Mouse (Mus musculus) gastrocnemius, postnatal 14 days (tissue): ENCODE data around the gene Ankrd44. TPM values are rescaled to one million over a fixed set of nuclear protein-coding genes. Genes with fewer than 3 reads are reported as not detected.

Experiments used
- DNase-seq: peaks from one replicate; pipeline ENCODE4 v3.0.0; 2021; ENCODE audit warnings: mixed read lengths
- intact Hi-C: fragments of 180-260 bp; cut with DNase I; formaldehyde crosslinking; loops from one replicate; pipeline ENCODE4 v1.15.1; 2025; ENCODE audit warnings: low total_unique reads
- total RNA-seq, 2 experiments: library from RNA; stranded (reverse); gene quantifications; 2 replicates each; pipeline ENCODE4 v1.2.3; 2021

The Ankrd44 gene
- total RNA-seq, 2 experiments from 2014 or later = 7.6 to 11.4 TPM

DNA sequence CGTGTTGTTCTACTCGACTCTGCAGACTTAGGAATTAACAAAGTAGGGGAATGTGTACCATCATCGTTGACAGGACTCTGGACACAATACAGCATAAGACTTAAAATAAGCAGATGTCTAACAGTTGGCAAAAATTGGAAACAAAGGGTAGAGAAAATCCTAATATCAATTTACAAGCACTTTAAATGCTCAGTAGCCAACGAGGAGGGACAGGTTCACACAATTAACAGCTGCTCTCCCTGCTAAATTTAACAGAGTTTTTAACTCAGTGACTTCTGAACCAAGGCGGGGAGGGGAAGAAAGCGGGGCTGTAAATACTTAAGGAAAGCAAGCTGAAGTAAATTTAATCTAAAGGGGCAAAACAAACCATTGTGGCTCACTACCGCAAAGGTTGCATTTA, 1.4 kb downstream of the Ankrd44 start:
- intact Hi-C loops = loop anchor here (10.0 kb wide), 1 partner anchor 170 kb away; no protein-coding TSS in a partner anchor
- DNase-seq = no peak

DNA sequence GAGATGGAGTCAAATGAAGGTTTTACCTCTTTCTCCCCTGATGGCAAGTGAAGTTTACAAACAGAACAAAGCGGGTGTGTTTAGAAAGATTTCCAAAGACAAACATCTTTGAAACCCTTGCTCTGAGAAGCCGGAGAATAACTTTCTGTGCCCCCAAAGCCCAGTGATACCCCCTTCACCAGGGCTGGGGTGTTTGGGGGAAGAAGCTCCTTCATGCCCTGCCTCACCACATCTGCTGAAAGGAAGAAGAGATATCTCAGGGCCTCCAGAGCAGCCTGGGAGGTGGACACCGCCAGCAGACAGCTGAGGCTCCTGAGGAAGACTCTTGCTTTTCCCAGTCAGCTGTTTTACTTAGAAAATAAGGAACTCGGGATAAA, 1.9 kb downstream of the Ankrd44 start:
- intact Hi-C loops = loop anchor here (10.0 kb wide), 1 partner anchor 169 kb away; no protein-coding TSS in a partner anchor
- no peak for DNase-seq

DNA sequence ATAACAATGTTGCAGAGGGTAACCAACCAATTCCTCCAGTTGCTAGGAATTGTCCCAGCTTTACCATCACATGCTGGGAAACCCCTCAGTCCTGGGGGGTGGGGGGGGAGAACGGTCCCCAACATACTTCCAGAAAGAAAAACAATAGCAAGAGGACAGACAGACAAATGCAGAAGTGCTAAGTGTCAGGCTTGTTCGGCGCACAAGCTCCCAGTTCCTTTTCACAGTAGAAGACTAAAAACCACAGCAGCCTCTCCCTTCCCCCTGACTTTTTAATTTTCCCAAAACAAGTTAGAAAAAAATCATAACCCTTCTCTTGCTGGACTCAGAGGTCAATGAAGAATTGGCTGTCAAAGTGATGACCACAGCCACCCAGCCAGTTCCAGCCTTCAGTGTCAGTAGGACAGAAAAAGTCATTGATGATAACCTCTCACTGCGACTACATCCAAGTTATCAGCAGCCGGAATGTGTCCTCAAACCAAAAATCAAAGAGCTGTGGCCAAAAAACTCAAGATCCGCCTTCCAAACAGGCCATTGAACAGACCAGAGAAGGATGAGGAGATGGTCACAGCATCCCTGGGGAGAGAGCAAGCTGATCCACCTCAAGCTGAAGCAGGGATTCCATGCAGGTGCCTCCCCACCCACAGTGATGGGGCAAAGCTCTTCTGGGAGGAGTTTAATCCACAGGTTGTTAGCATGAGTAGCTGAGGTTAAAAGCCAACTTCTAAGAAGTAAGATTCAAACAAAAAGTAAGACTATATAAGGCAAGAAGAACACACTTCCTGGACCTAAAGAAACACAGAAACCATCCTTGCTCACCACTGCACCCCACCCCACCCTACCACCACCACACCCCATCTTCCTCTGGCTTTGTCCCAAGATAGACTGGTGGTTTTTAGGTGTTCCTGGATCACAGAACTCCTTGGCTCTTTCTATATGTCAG, 2.5 kb downstream of the Ankrd44 start:
- DNase-seq = no peak
- intact Hi-C loops = loop anchor here (10.0 kb wide), 1 partner anchor 169 kb away; no protein-coding TSS in a partner anchor

DNA sequence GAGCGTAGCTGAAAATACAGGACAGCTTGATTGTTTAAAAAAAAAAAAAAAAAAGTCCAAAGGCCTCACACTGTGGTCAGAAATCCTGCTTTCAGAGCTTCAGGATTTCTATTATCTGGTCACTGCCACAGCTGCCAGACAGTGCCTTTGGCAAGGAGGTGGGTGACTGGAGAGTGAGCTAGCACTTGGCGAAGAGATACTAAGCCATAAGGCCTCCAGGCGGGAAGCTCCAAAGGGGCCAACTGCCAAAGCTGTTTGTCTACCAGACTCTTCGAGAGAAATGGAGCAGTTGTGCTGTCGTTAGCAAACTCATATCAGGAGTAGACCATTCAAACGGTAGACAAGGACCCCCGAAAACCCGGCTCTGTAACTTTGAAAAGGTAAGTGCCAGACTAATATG, 3.5 kb downstream of the Ankrd44 start:
- peak; percentile 56 for DNase-seq
- intact Hi-C loops = loop anchor here (10.0 kb wide), 1 partner anchor 168 kb away; no protein-coding TSS in a partner anchor

DNA sequence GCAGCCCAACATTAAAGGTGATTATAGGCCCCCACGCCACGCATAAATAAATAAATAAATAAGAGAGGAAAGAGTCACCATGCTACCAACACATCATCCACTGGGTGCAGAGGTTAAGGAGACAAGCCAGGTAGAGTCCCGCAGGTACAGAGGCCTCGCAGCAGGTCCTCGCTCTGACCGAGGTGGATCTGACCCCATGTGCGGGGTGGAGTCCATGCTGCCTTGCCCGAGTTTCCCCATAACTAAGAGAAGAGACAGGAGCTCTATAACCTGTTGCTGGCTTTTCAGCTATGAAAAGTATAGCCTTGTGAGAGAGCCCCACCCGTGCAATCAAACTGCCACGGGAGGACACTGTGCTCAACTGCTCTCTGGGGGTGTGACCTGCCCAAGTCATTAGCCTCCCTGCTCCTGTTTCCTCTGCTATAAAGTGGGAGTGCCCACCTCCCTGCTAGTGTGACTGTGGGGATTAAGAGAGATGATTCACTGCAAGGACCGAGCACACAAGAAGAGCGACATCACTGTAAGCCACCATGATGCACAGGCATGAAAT, 4.1 kb downstream of the Ankrd44 start:
- DNase-seq = no peak

DNA sequence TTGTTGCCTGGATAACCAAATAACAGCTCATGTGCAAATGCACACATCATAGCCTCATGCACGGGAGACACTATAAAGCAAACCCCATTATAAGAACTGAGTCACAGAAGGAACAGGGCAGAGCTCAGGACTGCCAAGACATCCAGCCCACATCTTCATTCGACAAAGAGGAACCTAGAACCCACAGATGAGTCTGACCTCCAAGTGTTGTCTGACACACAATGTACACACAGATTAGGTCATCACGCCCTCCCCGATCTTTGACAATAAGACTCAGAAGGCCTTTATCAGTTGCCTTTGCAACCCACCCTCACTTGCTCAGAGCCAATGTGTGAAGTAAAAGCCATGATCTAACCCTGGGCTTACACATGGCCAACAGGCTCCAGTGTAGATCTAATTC, 6.1 kb downstream of the Ankrd44 start:
- intact Hi-C loops = loop anchor here (10.0 kb wide), 1 partner anchor 165 kb away; no protein-coding TSS in a partner anchor

More for the DNA sequence above, 4.1 kb downstream of the Ankrd44 start:
- intact Hi-C loops = loop anchor here (10.0 kb wide), 1 partner anchor 167 kb away; no protein-coding TSS in a partner anchor

DNA sequence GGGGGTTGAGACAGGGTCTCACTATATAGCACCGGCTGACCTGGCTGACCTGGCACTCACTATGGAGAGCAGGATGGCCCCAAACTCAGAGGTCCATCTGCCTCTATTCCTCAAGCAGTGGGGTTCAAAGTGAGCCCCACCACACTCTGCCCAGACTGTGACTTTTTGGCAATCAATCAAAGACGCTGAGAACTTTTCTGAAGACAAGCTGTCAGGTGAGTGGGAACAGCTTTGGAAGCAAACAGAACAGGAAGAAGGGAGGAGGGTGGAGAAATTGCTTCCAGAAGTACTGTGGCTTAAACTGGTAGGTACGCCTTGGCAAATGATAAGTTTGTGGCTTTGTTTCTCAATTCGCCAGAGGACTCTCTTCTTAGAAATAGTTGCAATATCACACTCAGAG, 9.7 kb downstream of the Ankrd44 start:
- intact Hi-C loops = no loop called here
- DNase-seq = no peak

More for the DNA sequence above, 6.1 kb downstream of the Ankrd44 start:
- no peak for DNase-seq

DNA sequence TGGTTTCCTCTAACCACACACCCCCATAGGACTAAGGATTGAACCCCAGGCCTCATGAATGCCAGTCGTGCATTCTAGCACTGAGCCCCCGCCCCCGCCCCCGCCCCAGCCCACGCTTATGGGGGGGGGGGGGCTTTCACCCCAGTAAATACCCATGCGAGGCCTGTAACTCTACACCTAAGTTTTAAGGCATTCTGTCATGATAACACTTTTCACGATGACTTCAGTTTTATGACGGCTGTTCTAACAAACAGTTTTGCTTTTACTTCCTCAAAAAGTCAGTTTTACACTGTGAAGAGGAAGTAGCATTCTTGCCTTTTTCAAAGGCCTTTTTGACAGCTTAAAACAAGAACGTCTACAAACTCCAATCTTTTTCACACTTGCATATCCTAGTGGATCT, 11.8 kb downstream of the Ankrd44 start:
- DNase-seq = no peak
- intact Hi-C loops = no loop called here

DNA sequence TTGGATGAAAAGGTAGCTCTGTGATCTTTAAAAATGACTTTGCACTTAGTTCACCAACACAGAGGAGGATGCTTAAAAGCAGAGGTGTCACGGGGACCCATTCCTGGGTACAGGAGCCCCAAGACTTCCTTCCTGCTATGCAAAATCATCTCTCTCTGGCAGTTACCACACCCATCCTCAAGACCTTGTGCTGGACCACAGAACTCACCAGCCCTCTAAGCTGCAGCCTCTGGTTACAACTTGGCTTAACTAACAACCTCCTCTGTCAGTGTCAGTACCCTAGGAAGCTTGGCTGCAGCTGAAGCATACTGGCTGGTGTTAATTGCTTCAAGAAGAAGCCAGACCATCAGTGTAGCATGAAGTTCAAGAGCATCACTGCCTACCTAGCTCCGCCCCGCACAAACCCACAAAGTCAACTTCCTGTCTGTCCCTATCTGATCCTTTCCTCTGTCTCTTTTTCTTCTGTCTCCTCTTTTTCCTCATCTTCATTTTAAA, 12.8 kb downstream of the Ankrd44 start:
- intact Hi-C loops = no loop called here
- no peak for DNase-seq

DNA sequence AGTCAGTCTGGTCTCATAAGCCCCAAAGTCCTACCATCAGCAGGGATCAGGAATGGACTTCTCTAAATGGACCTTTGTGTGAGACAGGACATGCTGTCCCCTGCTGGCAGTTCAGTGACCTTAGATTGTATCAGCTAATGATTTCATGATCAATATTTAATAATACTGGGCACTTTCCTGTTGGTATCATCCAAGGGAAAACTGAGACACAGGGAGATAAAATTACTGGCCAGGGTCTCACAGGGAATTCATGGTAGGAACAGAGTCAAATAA, 13.2 kb downstream of the Ankrd44 start:
- DNase-seq = no peak
- intact Hi-C loops = no loop called here

DNA sequence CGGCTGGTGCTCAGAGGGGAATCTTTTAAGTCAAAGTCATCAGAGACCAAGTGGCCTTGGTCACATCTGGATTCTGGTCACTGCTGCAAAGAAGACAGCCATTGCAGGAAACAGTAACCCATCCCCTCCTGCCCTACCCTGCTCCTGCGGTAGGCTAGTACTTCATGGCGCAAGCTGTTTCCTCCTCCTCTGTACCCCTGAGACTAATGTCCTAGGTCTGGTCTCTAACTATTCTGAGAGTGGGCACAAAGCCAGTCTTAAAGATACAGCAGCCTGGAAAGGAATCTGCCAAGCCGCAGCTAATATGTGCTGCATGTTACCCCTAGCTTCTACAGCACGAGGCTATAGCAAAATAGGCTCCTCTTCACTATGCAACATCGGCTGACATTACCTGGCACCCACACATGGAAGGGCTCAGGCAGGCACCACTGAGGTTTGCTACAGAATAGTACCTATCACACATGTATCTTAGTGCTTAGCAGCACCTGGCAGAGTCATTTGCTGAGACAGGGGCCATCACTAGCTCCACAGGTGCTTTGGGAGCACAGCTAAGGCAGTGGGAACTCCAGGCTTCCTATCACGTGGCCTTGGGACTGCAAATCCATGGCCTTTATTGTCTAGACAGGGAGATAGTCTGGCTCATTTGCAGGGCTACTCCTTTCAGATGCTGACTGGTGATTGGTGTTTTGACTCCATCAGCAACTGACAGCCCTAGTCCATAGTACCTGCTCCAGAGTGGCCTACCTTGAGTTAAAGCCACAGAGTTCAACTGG, 13.7 kb downstream of the Ankrd44 start:
- DNase-seq = no peak
- intact Hi-C loops = no loop called here

DNA sequence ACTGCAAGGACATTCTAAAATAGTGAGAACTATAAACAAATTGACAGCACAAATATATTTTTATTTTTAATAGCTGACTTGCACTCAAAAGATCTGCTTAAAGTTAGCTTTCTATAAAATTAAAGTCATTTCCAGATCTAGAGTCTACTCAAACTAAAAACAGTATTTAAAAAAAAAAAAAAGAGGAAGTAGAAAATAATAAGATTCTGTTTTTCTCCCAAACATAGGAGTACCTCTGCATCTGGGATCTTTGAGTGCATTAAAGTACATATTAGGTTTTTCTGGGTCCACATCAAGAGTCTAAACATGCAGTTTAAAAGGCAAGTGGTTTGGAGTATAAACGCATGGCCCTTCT, 15.0 kb downstream of the Ankrd44 start:
- no peak for DNase-seq
- intact Hi-C loops = no loop called here

DNA sequence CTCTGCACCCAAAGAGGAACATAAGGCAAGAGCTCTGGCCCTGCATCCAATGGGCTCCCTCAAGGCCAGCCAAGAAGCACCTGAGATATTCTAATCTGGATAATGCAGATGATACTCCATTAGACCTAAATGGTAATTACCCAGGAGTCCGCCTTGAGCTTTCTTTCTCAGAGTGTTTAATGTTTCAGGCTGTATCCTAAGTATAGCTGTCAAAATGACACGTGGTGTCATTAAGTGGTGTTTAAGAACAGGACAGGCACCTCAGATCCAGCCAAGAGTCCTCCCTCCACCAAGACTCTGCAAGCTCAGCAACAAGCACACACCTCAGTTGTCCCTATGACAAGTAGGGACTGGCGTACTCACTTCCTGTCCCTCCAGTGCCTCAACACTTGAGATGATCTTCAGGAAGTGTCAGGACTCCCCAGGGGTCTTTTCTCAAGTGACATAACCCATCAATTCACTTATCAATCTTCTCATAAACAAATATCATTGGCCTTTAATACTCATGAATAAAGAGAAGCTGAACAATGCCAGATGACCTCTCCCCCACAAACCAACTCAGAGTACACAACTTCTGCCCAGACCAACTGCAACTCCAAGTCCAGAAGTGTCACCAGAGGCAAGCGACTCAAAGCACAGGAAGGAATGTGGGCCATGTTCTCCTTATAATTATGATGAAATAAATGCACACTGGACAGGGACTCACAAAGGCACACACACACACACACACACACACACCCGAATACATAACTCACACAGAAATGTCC, 15.5 kb downstream of the Ankrd44 start:
- intact Hi-C loops = no loop called here
- DNase-seq = no peak

DNA sequence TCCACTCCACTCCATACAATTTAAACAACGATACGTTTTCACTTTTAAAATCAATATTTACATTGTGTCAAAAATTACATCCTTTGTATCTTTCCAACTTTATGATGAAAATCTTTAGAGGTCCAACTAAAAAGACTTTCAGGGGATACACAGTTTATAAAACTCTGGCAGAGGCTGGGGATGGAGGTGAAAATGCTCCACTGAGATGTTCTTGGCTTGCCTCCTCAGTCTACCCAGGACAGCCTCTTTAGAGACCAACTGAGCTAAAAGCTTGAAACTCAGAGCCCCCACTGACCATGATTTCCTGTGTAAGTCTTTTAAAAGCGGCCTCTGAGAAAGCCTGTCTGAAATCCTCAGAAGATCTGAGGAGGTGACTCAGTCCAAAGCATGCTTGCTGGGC, 17.4 kb downstream of the Ankrd44 start:
- no peak for DNase-seq
- intact Hi-C loops = no loop called here

DNA sequence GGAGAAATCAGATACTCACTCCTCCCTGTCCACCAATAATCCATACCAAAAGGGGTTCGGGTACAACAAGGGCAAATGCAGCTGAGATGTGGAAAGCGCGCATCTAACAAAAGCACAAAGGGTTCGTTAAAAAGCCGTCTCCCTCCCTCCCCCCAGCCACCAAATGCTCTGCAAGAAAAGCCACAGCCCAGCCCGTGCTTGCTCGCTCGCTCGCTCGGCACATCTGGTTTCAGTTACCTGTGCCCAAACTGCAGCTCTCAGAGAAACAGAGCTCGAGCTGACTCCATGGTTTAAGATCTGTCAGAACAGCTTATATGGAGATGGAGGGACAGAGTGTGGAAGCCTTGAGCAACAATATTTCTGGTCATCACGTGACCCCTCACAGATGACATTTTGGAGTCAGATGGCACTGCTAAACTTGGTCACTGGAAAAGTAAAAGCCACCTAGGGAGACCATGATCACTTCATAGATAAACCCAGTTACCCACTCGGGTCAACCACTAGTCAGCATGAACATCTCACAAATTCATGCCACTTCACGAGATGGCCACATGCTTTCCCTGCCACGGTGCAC, 19.0 kb downstream of the Ankrd44 start:
- DNase-seq = no peak
- intact Hi-C loops = no loop called here

DNA sequence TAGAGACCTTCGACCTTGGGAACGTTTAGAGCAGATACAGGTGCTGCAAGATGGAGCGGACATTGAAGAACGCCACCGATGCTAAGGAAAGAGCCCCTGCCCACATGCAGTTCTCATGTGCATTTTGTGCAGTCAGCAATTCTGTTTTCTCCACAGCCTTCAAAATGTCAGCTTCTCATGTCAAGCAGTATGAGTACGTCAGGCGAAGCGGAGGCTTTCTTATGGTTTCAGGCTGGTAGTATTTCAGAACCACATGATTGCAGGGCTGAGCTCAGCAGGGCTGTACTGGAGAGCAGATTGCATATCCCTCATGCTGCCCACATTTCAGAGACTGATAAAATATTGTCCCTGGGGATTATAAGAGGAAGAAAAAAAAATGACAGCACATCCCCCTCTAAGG, 19.9 kb downstream of the Ankrd44 start:
- no peak for DNase-seq
- intact Hi-C loops = no loop called here

DNA sequence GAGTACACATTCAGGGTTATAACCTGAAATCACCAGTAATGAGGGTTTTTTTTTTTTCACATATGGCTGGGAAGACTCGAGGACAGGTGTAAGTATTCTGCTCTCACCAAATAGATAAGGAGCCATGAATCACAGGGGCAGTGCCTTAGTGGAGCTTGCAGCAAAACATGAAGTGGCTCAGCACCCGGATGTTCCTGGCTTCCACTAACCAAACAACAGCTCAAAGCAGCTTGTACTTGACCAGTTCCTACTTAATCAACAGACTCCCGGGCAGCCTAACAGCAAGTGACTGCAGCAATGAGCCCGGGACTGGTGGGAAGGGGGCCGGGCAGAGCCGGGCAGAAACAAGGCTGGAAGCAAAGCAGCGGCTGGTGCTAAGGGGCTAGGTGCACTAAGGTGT, 20.6 kb downstream of the Ankrd44 start:
- no peak for DNase-seq
- intact Hi-C loops = no loop called here

DNA sequence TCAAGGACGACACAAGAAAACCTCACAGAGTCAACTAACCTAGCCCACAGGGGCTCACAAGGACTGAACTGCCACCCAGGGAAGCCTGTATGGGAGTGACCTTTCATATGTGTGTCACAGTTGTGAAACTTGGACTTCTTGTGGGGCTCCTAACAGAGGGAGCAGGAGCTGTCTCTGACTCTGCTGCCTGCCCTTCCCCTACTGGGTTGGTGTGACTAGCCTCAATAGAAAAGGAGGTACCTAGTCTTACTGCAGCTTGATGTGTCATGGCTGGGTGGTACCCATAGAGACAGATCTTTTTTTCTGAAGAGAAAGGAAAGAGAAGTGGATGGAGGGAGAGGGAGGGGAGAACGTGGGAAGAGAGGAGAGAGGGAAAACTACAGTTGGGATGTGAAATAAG, 22.0 kb downstream of the Ankrd44 start:
- no peak for DNase-seq
- intact Hi-C loops = no loop called here

DNA sequence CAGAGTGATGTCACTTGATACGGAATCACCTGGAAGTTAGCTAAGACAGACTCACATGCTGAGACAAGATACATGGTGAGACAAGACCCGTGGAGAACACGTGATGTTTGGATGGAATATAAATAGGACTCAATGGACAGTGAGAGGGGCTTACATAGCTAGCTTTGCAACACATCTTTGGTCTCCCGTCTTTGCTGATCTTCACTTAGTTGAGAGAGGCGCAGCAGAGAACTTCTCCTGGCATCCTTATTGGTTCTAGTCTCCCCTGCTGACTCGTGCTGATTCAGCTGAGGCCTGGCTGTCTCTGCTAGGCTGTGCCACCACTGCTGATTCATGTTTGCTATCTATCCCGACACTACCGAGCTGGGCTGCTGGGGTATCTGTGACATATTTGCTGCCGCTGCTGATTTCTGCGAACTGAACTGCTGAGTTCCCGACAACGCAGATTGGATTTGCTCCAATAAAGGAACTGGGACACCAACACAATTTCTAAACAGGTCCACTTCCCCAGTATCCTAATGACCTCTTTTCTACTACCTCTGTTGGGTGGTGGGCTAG, 23.4 kb downstream of the Ankrd44 start:
- no peak for DNase-seq

More for the DNA sequence above, 23.4 kb downstream of the Ankrd44 start:
- intact Hi-C loops = no loop called here
